Mouse (Mus musculus): ENCODE measurements around the gene Hao1. TPM values are rescaled to one million over a fixed set of nuclear protein-coding genes. Genes with fewer than 3 reads are reported as not detected.

Hao1 gene
- polyA plus RNA-seq, 1 experiment from 2014 or later = not detected

DNA sequence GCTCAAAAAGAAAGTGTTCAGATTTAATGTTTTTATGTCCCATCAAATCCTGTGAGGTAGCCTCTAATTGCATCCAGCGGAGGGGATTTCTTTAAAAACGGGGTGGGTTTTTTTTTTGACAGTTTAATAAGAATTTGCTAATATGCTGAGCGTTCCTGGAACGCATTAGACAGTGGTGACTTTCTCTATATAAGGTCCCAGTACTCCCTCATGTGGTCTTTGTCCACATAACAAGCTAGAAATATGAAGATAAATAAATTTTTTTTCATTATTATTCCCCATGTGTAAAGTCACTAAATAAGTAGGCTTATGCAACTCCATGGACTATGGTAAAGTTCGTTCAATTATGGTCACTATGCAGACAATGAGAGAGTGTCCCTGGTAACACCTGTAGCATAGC, 13.1 kb downstream of the Hao1 start:
- Histone ChIP-seq H3K4me1 (replicated peaks; ENCODE audit: control insufficient read depth, insufficient read depth, low read length) (no peaks in the 10 kb centered on the region), H3K4me2 (ENCODE audit: low read depth, low read length) (no peak overlapping the region), H3K27ac (ENCODE audit: low read length) (no peak overlapping the region), H3K4me3 (ENCODE audit: low read length) (no peak overlapping the region), H3K27me3 (ENCODE audit: control insufficient read depth, insufficient read depth, low read depth, low read length) (no peaks in the 10 kb centered on the region), H3K9me3 (ENCODE audit: control insufficient read depth, low read length) (no peaks in the 10 kb centered on the region), H3K9ac (ENCODE audit: low read length) (no peak overlapping the region), H3K36me3 (ENCODE audit: control insufficient read depth, insufficient read depth, low read length) (no peaks in the 10 kb centered on the region)
- 62% methylated on average over 5 of the region's 5 CpGs for WGBS
- ATAC-seq (ENCODE audit: low read depth) = no peak

DNA sequence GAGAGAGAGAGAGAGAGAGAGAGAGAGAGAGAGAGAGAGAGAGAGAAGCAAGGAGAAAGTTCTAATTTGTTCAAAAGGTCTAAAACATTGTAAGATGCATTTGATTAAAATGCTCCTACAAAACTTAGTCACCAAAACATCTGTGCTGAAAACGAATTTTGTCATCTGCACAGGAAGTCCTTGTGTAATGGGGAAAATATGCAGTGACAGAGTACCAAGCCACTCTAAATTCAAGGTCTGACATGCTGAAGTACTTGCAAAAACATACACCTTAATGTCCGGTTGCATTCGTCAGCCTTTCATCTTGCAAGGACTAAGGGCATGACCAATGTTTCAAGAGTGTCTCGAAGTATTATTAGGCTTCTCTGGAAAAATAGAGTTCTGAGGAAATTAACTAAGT, 15.7 kb downstream of the Hao1 start:
- H3K9ac ChIP-seq (ENCODE audit: low read length) = no peak overlapping the region
- H3K4me2 ChIP-seq (ENCODE audit: low read depth, low read length) = no peak overlapping the region
- H3K27me3 ChIP-seq (ENCODE audit: control insufficient read depth, insufficient read depth, low read depth, low read length) = no peaks in the 10 kb centered on the region
- 30% methylated on average over 4 of the region's 4 CpGs for WGBS
- H3K9me3 ChIP-seq (ENCODE audit: control insufficient read depth, low read length) = no peaks in the 10 kb centered on the region
- no peak overlapping the region for H3K27ac ChIP-seq (ENCODE audit: low read length)
- H3K4me1 ChIP-seq (replicated peaks; ENCODE audit: control insufficient read depth, insufficient read depth, low read length) = no peaks in the 10 kb centered on the region
- no peaks in the 10 kb centered on the region for H3K36me3 ChIP-seq (ENCODE audit: control insufficient read depth, insufficient read depth, low read length)
- H3K4me3 ChIP-seq (ENCODE audit: low read length) = no peak overlapping the region
- no peak for ATAC-seq (ENCODE audit: low read depth)

DNA sequence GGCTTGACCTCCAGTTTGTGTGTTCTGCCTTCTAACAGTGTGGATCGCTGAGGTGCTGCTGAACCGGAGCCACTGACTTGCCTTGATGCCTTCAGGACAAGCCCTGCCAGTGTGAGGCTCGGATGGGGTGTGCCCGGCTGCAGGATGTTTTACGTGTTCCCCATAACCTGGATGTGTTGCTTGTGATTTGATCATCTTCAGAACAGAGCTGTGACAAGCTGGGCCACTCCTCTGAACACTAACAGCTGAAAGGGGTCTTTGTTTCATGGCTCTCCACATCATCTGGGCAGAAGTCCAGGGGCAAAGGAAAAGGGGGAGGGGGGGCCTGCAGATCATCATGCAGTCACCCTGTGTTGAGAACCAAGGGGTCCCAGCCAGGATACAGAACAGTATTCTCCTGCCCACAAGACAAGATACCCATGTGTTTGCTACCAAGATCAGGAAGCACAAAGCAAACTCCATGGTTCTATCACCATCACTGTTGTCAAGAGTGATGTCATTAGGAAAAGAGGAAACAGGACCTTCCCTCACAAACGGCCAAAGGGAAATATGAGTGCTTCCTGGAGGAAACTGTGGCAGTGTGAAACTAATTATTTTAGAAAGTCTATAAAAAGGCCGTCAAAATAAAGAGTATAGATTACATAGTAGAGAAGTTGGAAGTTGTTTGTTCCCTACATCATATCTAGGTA, 25.9 kb downstream of the Hao1 start:
- 39% methylated on average over 7 of the region's 7 CpGs for WGBS
- Histone ChIP-seq H3K27me3 (ENCODE audit: control insufficient read depth, insufficient read depth, low read depth, low read length) (no peaks in the 10 kb centered on the region), H3K36me3 (ENCODE audit: control insufficient read depth, insufficient read depth, low read length) (no peaks in the 10 kb centered on the region), H3K27ac (ENCODE audit: low read length) (no peak overlapping the region), H3K9me3 (ENCODE audit: control insufficient read depth, low read length) (no peaks in the 10 kb centered on the region), H3K9ac (ENCODE audit: low read length) (no peak overlapping the region), H3K4me2 (ENCODE audit: low read depth, low read length) (peak overlapping the region; percentile 49), H3K4me1 (replicated peaks; ENCODE audit: control insufficient read depth, insufficient read depth, low read length) (peaks cover 10% of the 10 kb centered on the region), H3K4me3 (ENCODE audit: low read length) (peak overlapping the region; percentile 21)
- peak; percentile 26 for ATAC-seq (ENCODE audit: low read depth)

DNA sequence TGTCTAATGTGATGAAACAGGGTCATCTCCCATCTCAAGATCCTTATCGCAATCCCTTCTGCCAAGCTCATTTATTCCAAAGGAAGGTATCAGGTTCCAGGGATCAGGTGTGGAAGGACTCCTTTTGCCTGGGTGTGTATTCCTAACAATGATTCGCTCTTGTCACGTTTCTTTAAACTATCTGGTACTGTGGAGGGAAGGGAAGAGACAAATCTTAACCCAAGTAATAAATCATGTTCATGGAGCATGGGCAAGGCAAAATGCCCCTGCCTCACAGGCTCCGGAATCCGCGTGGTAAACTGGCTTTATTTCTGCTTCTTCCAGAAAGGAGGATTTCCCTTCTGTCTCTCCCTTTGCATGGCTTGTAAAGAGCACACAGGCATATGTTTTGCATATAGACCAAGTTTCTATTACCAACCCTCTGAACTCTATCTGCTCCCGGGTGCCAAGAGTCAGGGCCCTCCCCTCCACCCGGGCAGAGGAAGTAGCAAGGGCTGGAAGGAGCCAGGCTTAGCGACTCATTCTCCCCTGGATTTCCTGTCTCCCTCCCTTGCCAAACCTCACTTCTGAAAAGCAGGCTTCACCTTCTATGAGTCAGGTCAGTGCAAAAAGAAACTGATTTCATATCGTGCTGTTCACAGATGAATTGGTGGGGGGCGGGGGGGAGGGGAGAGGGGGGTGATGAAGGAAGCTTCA, 26.6 kb downstream of the Hao1 start:
- peak overlapping the region; percentile 49 for H3K4me2 ChIP-seq (ENCODE audit: low read depth, low read length)
- H3K9ac ChIP-seq (ENCODE audit: low read length) = peak overlapping the region; percentile 43
- H3K4me3 ChIP-seq (ENCODE audit: low read length) = peak overlapping the region; percentile 21
- 36% methylated on average over 11 of the region's 11 CpGs for WGBS
- peak; percentile 73 for ATAC-seq (ENCODE audit: low read depth)
- no peaks in the 10 kb centered on the region for H3K9me3 ChIP-seq (ENCODE audit: control insufficient read depth, low read length)
- H3K4me1 ChIP-seq (replicated peaks; ENCODE audit: control insufficient read depth, insufficient read depth, low read length) = peaks cover 10% of the 10 kb centered on the region
- no peak overlapping the region for H3K27ac ChIP-seq (ENCODE audit: low read length)
- no peaks in the 10 kb centered on the region for H3K36me3 ChIP-seq (ENCODE audit: control insufficient read depth, insufficient read depth, low read length)
- no peaks in the 10 kb centered on the region for H3K27me3 ChIP-seq (ENCODE audit: control insufficient read depth, insufficient read depth, low read depth, low read length)

DNA sequence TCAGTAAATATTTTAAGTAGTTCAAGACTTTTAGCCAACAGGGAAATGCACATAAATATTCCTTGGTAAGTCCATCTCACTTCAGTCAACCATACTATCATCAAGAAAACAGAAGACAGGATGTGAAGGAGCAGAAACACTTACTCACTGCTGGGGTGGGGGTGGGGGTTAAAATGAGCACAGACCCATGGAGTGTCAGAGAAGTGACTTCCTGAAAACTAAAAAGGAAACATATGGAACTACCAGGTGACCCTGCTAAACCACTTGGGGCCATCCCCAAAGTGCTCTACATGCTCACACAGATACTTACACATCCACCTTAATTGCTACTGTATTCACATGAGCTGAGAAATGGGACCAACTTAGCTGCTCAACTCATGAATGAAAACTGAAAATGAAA, 36.1 kb downstream of the Hao1 start:
- no peak overlapping the region for H3K4me3 ChIP-seq (ENCODE audit: low read length)
- H3K27ac ChIP-seq (ENCODE audit: low read length) = no peak overlapping the region
- H3K9ac ChIP-seq (ENCODE audit: low read length) = no peak overlapping the region
- H3K27me3 ChIP-seq (ENCODE audit: control insufficient read depth, insufficient read depth, low read depth, low read length) = no peaks in the 10 kb centered on the region
- no peak for ATAC-seq (ENCODE audit: low read depth)
- H3K4me2 ChIP-seq (ENCODE audit: low read depth, low read length) = no peak overlapping the region
- no peaks in the 10 kb centered on the region for H3K36me3 ChIP-seq (ENCODE audit: control insufficient read depth, insufficient read depth, low read length)
- H3K9me3 ChIP-seq (ENCODE audit: control insufficient read depth, low read length) = no peaks in the 10 kb centered on the region
- H3K4me1 ChIP-seq (replicated peaks; ENCODE audit: control insufficient read depth, insufficient read depth, low read length) = no peaks in the 10 kb centered on the region

DNA sequence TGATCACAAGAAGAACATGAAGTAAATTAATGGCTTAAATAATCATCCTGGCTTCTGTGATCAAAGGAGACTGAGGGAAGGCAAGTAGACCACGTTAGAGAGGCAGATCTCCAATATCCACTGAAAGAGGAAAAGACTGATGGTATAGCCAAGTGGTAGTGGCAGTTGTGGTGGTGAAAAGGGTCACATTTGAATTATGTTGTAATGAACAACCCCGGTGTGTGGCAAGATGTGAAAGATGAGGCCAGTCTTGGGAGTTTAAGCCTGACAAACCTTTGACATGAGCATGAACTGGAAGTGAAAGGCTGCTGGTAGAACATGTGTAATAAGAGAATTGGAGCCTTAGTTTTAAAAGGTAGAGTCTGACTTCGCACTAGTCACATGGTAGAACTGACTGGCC, 54.4 kb downstream of the Hao1 start:
- Histone ChIP-seq H3K27me3 (ENCODE audit: control insufficient read depth, insufficient read depth, low read depth, low read length) (no peaks in the 10 kb centered on the region), H3K27ac (ENCODE audit: low read length) (no peak overlapping the region), H3K9me3 (ENCODE audit: control insufficient read depth, low read length) (no peaks in the 10 kb centered on the region), H3K4me3 (ENCODE audit: low read length) (no peak overlapping the region), H3K36me3 (ENCODE audit: control insufficient read depth, insufficient read depth, low read length) (no peaks in the 10 kb centered on the region), H3K4me1 (replicated peaks; ENCODE audit: control insufficient read depth, insufficient read depth, low read length) (no peaks in the 10 kb centered on the region), H3K9ac (ENCODE audit: low read length) (no peak overlapping the region), H3K4me2 (ENCODE audit: low read depth, low read length) (no peak overlapping the region)
- WGBS = 83% methylated on average over 3 of the region's 3 CpGs
- ATAC-seq (ENCODE audit: low read depth) = no peak

DNA sequence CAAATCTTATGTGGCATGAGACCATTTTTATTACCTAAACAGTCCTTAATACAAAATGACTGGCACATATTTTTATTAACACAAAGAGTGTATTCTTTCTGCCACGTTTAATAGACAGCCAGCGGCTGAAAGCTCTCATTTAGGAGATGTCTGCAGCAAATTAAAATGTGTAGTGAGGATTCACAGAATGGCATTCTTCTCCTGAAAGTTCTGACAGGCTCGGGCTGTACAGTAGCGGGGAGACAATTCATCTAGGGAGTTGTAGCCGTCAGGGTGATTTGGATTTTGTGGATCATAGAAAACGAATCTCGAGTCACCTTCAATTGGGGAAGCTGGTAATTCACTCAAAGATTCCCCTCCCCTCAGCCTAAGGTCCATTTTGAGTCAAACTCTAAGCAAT, 55.7 kb downstream of the Hao1 start:
- 74% methylated on average over 7 of the region's 7 CpGs for WGBS
- ATAC-seq (ENCODE audit: low read depth) = no peak
- no peak overlapping the region for H3K27ac ChIP-seq (ENCODE audit: low read length)
- H3K4me1 ChIP-seq (replicated peaks; ENCODE audit: control insufficient read depth, insufficient read depth, low read length) = no peaks in the 10 kb centered on the region
- no peak overlapping the region for H3K9ac ChIP-seq (ENCODE audit: low read length)
- no peaks in the 10 kb centered on the region for H3K27me3 ChIP-seq (ENCODE audit: control insufficient read depth, insufficient read depth, low read depth, low read length)
- H3K4me3 ChIP-seq (ENCODE audit: low read length) = no peak overlapping the region
- H3K4me2 ChIP-seq (ENCODE audit: low read depth, low read length) = no peak overlapping the region
- no peaks in the 10 kb centered on the region for H3K36me3 ChIP-seq (ENCODE audit: control insufficient read depth, insufficient read depth, low read length)
- H3K9me3 ChIP-seq (ENCODE audit: control insufficient read depth, low read length) = no peaks in the 10 kb centered on the region

DNA sequence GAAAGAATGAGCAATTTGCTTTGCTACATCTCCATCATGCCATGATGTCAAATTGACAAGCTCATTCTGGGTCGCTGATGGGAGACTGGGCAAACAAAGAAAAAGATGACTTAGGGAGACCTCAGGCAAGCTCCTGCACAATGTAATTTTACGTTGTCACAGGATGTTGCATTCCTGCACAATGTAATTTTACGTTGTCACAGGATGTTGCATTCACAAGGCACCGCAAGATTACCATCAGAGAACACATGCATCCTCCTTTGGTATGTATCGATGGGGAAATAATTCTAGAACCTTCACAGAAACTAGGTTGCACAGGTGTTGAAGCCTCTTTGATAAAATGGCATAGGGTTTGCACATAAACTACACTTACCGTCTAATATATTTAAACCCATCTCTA, 65.5 kb downstream of the Hao1 start:
- H3K4me2 ChIP-seq (ENCODE audit: low read depth, low read length) = no peak overlapping the region
- H3K27me3 ChIP-seq (ENCODE audit: control insufficient read depth, insufficient read depth, low read depth, low read length) = no peaks in the 10 kb centered on the region
- no peak overlapping the region for H3K27ac ChIP-seq (ENCODE audit: low read length)
- H3K36me3 ChIP-seq (ENCODE audit: control insufficient read depth, insufficient read depth, low read length) = no peaks in the 10 kb centered on the region
- H3K9ac ChIP-seq (ENCODE audit: low read length) = no peak overlapping the region
- no peaks in the 10 kb centered on the region for H3K4me1 ChIP-seq (replicated peaks; ENCODE audit: control insufficient read depth, insufficient read depth, low read length)
- WGBS = 83% methylated on average over 6 of the region's 6 CpGs
- ATAC-seq (ENCODE audit: low read depth) = no peak
- no peaks in the 10 kb centered on the region for H3K9me3 ChIP-seq (ENCODE audit: control insufficient read depth, low read length)
- no peak overlapping the region for H3K4me3 ChIP-seq (ENCODE audit: low read length)

DNA sequence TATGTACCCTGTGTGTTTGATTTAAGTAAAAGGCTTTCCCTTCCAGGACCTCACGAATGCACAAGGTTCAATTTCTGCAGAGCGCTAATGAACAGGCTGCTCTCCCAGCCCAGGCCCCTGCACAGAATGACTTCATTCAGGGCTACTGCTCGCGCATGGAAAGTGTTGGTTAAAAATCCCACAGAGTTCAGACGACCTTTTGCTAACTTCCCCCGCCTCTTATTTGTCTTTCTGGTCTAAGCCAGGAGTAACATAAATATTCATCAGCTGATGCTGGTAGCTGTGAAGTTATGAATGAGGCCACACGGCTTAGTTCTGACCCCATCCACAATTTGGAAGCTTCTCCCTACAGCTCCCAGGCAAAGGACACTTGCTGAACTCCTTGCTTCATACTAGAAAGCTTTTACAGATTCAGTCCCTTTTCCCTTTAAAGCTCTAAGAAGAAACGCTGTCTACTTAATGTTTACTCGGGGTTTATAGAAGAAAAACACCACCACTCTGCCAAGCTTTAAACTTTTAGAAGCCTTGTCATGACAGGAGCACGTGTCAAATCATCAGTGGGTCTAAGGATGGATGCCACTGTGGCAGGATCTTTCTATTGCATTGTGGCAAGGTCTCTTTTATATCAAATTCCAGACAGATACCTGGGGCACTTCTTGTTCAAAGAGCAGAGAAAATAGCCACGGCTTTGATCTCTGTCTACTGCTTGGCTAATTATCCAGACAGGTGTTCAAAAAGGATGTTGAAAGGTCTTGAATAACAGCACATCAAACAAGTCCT, 67.9 kb downstream of the Hao1 start:
- H3K27me3 ChIP-seq (ENCODE audit: control insufficient read depth, insufficient read depth, low read depth, low read length) = no peaks in the 10 kb centered on the region
- no peaks in the 10 kb centered on the region for H3K36me3 ChIP-seq (ENCODE audit: control insufficient read depth, insufficient read depth, low read length)
- 25% methylated on average over 11 of the region's 11 CpGs for WGBS
- H3K4me1 ChIP-seq (replicated peaks; ENCODE audit: control insufficient read depth, insufficient read depth, low read length) = no peaks in the 10 kb centered on the region
- H3K27ac ChIP-seq (ENCODE audit: low read length) = no peak overlapping the region
- ATAC-seq (ENCODE audit: low read depth) = no peak
- no peaks in the 10 kb centered on the region for H3K9me3 ChIP-seq (ENCODE audit: control insufficient read depth, low read length)
- H3K9ac ChIP-seq (ENCODE audit: low read length) = no peak overlapping the region
- H3K4me3 ChIP-seq (ENCODE audit: low read length) = no peak overlapping the region
- H3K4me2 ChIP-seq (ENCODE audit: low read depth, low read length) = no peak overlapping the region
